Mouse (Mus musculus): ENCODE data around the gene Prnp. TPM values are rescaled to one million over a fixed set of nuclear protein-coding genes. Genes with fewer than 3 reads are reported as not detected.

Gene Prnp
- polyA plus RNA-seq, 1 experiment: 119 TPM

GRCm38 (mm10) chr2:131982546-131983196, 72.9 kb downstream of the Prnp start:
- Histone ChIP-seq H3K4me1 (ENCODE audit: control insufficient read depth, insufficient read depth, insufficient read length, low read length) (no peaks in the 10 kb centered on the region), H3K27ac (replicated peaks; ENCODE audit: low read depth, low read length) (no peak overlapping the region), H3K4me3 (ENCODE audit: insufficient read depth, low read depth, low read length) (no peak overlapping the region)

- H3K27ac ChIP-seq (replicated peaks; ENCODE audit: low read depth, low read length): no peak overlapping the region
- H3K4me1 ChIP-seq (ENCODE audit: control insufficient read depth, insufficient read depth, insufficient read length, low read length): no peaks in the 10 kb centered on the region
- no peak overlapping the region for H3K4me3 ChIP-seq (ENCODE audit: insufficient read depth, low read depth, low read length)
Observed at GRCm38 (mm10) chr2:131987950-131988349, 78.2 kb downstream of the Prnp start.

Other genes starting within 250 kb of the Prnp start
- gene Erv3, start 50.2 kb upstream of the Prnp start, polyA plus RNA-seq (2012; ENCODE audit: insufficient read depth, insufficient read length, missing spikeins): not detected in 2 replicates
- not detected in 2 replicates for gene Prn, start within 50 bp of the Prnp start, polyA plus RNA-seq (2012; ENCODE audit: insufficient read depth, insufficient read length, missing spikeins)
- 0.58 and 0.71 TPM in 2 replicates for gene Prnd, start 40.9 kb downstream of the Prnp start, polyA plus RNA-seq (2012; ENCODE audit: insufficient read depth, insufficient read length, missing spikeins)
- gene Rassf2, start 120.3 kb downstream of the Prnp start, polyA plus RNA-seq (2012; ENCODE audit: insufficient read depth, insufficient read length, missing spikeins): 7.8 and 18.5 TPM in 2 replicates
- gene Slc23a2, start 235.2 kb downstream of the Prnp start, polyA plus RNA-seq (2012; ENCODE audit: insufficient read depth, insufficient read length, missing spikeins): 4.5 and 12.3 TPM in 2 replicates